Mouse (Mus musculus) spleen, adult 12 weeks (tissue): ENCODE results near the gene Rbm4.
"Not testable (repeated sequence)": the region's sequence is repeated elsewhere in the genome, so short reads cannot be mapped to it uniquely, and the experiment has no call there.

ENCODE experiments used
- DNase-seq: peaks from one replicate; pipeline ENCODE4 v3.0.0; 2022; ENCODE audit warnings: low spot score

The Rbm4 gene

GRCm38 (mm10) chr19:4797846-4798245 is 4.1 kb upstream of the Rbm4 start:
- no peak for DNase-seq

- DNase-seq = no peak
These were observed 2.2 kb upstream of the Rbm4 start for GRCm38 (mm10) chr19:4795929-4796328.

GRCm38 (mm10) chr19:4793281-4793830 is 345 bp downstream of the Rbm4 start:
- no peak for DNase-seq

GRCm38 (mm10) chr19:4786313-4786712 is 7.4 kb downstream of the Rbm4 start:
- no peak for DNase-seq

- no peak for DNase-seq
These were observed 8.5 kb downstream of the Rbm4 start for GRCm38 (mm10) chr19:4785206-4785605.

- no peak for DNase-seq
These were observed 10.8 kb downstream of the Rbm4 start for GRCm38 (mm10) chr19:4782891-4783290.

GRCm38 (mm10) chr19:4772785-4773184 is 20.9 kb downstream of the Rbm4 start:
- DNase-seq = no peak

GRCm38 (mm10) chr19:4767507-4768148 is 26.1 kb downstream of the Rbm4 start:
- no peak for DNase-seq

GRCm38 (mm10) chr19:4762876-4763275 is 30.8 kb downstream of the Rbm4 start:
- DNase-seq = no peak

GRCm38 (mm10) chr19:4760544-4760943 is 33.2 kb downstream of the Rbm4 start:
- DNase-seq = not testable (repeated sequence)

- no peak for DNase-seq
These were observed 36.8 kb downstream of the Rbm4 start for GRCm38 (mm10) chr19:4756921-4757320.

GRCm38 (mm10) chr19:4756193-4756911 is 37.3 kb downstream of the Rbm4 start, which contains the start of gene Rbm4b:
TSS of gene Rbm4b (plus strand) at chr19:4756497.
- DNase-seq = peak; percentile 92

GRCm38 (mm10) chr19:4755565-4756192 is 38.0 kb downstream of the Rbm4 start:
- DNase-seq = peak; percentile 84

- no peak for DNase-seq
These were observed 43.7 kb downstream of the Rbm4 start for GRCm38 (mm10) chr19:4749975-4750374.

GRCm38 (mm10) chr19:4748493-4748892 is 45.2 kb downstream of the Rbm4 start:
- no peak for DNase-seq

- no peak for DNase-seq
These were observed 45.9 kb downstream of the Rbm4 start for GRCm38 (mm10) chr19:4747631-4748312.

GRCm38 (mm10) chr19:4746611-4747010 is 47.1 kb downstream of the Rbm4 start:
- DNase-seq = no peak

GRCm38 (mm10) chr19:4745681-4746080 is 48.0 kb downstream of the Rbm4 start:
- no peak for DNase-seq

GRCm38 (mm10) chr19:4745057-4745456 is 48.6 kb downstream of the Rbm4 start:
- no peak for DNase-seq

GRCm38 (mm10) chr19:4744026-4744425 is 49.7 kb downstream of the Rbm4 start:
- no peak for DNase-seq

GRCm38 (mm10) chr19:4743524-4743923 is 50.2 kb downstream of the Rbm4 start:
- DNase-seq = no peak

GRCm38 (mm10) chr19:4742229-4742628 is 51.5 kb downstream of the Rbm4 start:
- DNase-seq = no peak
